Mouse (Mus musculus) small intestine, adult 2 months (tissue): ENCODE measurements at regions not wholly inside any gene's neighbourhood (a gene's known extent, or its start where the extent isn't known, plus 50 kb on each side); places are given as distances from the start of the nearest gene placed in this dataset.

Experiments used
- H3K27ac ChIP-seq: fragments of 200-500 bp; 2 replicates; pipeline ENCODE4 v1.5.1; 2012; ENCODE audit warnings: low read depth, low read length, control low read depth, inconsistent platforms; ENCODE audit not compliant: insufficient read depth
- H3K27me3 ChIP-seq: fragments of 200-500 bp; 2 replicates; pipeline ENCODE4 v1.6.1; 2012; ENCODE audit warnings: mild to moderate bottlenecking, moderate library complexity, low read length, inconsistent platforms; ENCODE audit not compliant: control insufficient read depth, insufficient read depth
- H3K36me3 ChIP-seq: fragments of 200-500 bp; 2 replicates; pipeline ENCODE4 v1.6.1; 2012; ENCODE audit warnings: mild to moderate bottlenecking, low read length, control low read depth, inconsistent platforms; ENCODE audit not compliant: control insufficient read depth, insufficient read depth
- H3K4me1 ChIP-seq: fragments of 200-500 bp; 2 replicates; pipeline ENCODE4 v1.6.1; 2012; ENCODE audit warnings: low read length, inconsistent platforms, mixed read lengths; ENCODE audit not compliant: control insufficient read depth, insufficient read depth, insufficient read length
- H3K4me3 ChIP-seq: fragments of 200-500 bp; 2 replicates; pipeline ENCODE4 v1.5.1; 2012; ENCODE audit warnings: low read depth, mild to moderate bottlenecking, control low read depth, inconsistent platforms, low read length, moderate library complexity
- CTCF ChIP-seq: fragments of 200-500 bp; IDR thresholded peaks from 2 replicates; pipeline ENCODE4 v1.5.1; 2012; ENCODE audit warnings: low read depth, mild to moderate bottlenecking, control low read depth, inconsistent platforms, low read length, moderate library complexity, mixed read lengths; ENCODE audit not compliant: insufficient replicate concordance, insufficient read length; ENCODE audit errors: extremely low read depth
- POLR2A ChIP-seq: fragments of 200-500 bp; IDR thresholded peaks from 2 replicates; pipeline ENCODE4 v1.6.1; 2012; ENCODE audit warnings: low read depth, mild to moderate bottlenecking, control low read depth, inconsistent platforms, low read length, moderate library complexity
- WGBS: fragments of 180-500 bp; shearing (Covaris S2); methylation state at CpG from one replicate; pipeline ENCODE4 v1.1.7; 2018; 5-methylcytosine and 5-hydroxymethylcytosine counted together

GRCm38 (mm10) chr6:98872334-98872733 lies 529.8 kb upstream of the Gm765 start:
- no peaks in the 10 kb centered on the region for H3K4me1 ChIP-seq
- H3K27ac ChIP-seq = no peak overlapping the region
- 54% methylated on average over 3 of the region's 3 CpGs for WGBS

GRCm38 (mm10) chr6:98869772-98870171 lies 527.2 kb upstream of the Gm765 start:
- no peak for TF ChIP-seq CTCF
- no peak for TF ChIP-seq POLR2A
- Histone ChIP-seq H3K4me3 (no peak overlapping the region), H3K4me1 (no peaks in the 10 kb centered on the region), H3K27ac (no peak overlapping the region), H3K36me3 (no peaks in the 10 kb centered on the region), H3K27me3 (no peaks in the 10 kb centered on the region)
- 29% methylated on average over 6 of the region's 6 CpGs for WGBS

More at GRCm38 (mm10) chr6:98872334-98872733, 529.8 kb upstream of the Gm765 start:
- TF ChIP-seq POLR2A (no peak), CTCF (no peak)
- H3K27me3 ChIP-seq = no peaks in the 10 kb centered on the region
- no peaks in the 10 kb centered on the region for H3K36me3 ChIP-seq
- H3K4me3 ChIP-seq = no peak overlapping the region

- H3K27ac ChIP-seq = no peak overlapping the region
- H3K4me1 ChIP-seq = no peaks in the 10 kb centered on the region
- TF ChIP-seq CTCF = no peak
- TF ChIP-seq POLR2A = no peak
- 49% methylated on average over 2 of the region's 2 CpGs for WGBS
- H3K27me3 ChIP-seq = no peaks in the 10 kb centered on the region
- H3K36me3 ChIP-seq = no peaks in the 10 kb centered on the region
- H3K4me3 ChIP-seq = no peak overlapping the region
Observed at GRCm38 (mm10) chr6:98864306-98864705, 521.8 kb upstream of the Gm765 start.

GRCm38 (mm10) chr6:98855958-98856357 lies 513.4 kb upstream of the Gm765 start:
- TF ChIP-seq POLR2A (no peak), CTCF (no peak)
- 96% methylated on average over 1 of the region's 1 CpGs for WGBS
- H3K27ac ChIP-seq = no peak overlapping the region
- no peaks in the 10 kb centered on the region for H3K27me3 ChIP-seq
- H3K36me3 ChIP-seq = no peaks in the 10 kb centered on the region
- no peak overlapping the region for H3K4me3 ChIP-seq
- no peaks in the 10 kb centered on the region for H3K4me1 ChIP-seq

- TF ChIP-seq POLR2A (no peak), CTCF (no peak)
- H3K36me3 ChIP-seq = no peaks in the 10 kb centered on the region
Observed at GRCm38 (mm10) chr6:98850906-98851305, 508.4 kb upstream of the Gm765 start.

GRCm38 (mm10) chr6:98848835-98849234 lies 506.3 kb upstream of the Gm765 start:
- H3K27me3 ChIP-seq = no peaks in the 10 kb centered on the region
- H3K4me3 ChIP-seq = no peak overlapping the region
- 43% methylated on average over 1 of the region's 1 CpGs for WGBS
- TF ChIP-seq POLR2A = no peak
- peaks cover 10% of the 10 kb centered on the region; the same call in 1 of the 2 replicates for H3K4me1 ChIP-seq
- H3K36me3 ChIP-seq = no peaks in the 10 kb centered on the region
- H3K27ac ChIP-seq = peak overlapping the region; percentile 56

More at GRCm38 (mm10) chr6:98850906-98851305, 508.4 kb upstream of the Gm765 start:
- H3K27me3 ChIP-seq = no peaks in the 10 kb centered on the region
- H3K4me1 ChIP-seq = peaks cover 10% of the 10 kb centered on the region; the same call in 1 of the 2 replicates
- H3K27ac ChIP-seq = no peak overlapping the region
- 75% methylated on average over 2 of the region's 2 CpGs for WGBS
- no peak overlapping the region for H3K4me3 ChIP-seq

- TF ChIP-seq POLR2A (no peak), CTCF (no peak)
- Histone ChIP-seq H3K27me3 (no peaks in the 10 kb centered on the region), H3K27ac (no peak overlapping the region), H3K4me1 (peaks cover 22% of the 10 kb centered on the region), H3K36me3 (no peaks in the 10 kb centered on the region), H3K4me3 (no peak overlapping the region)
- 75% methylated on average over 5 of the region's 5 CpGs for WGBS
Observed at GRCm38 (mm10) chr6:98846001-98846695, 503.6 kb upstream of the Gm765 start.

- TF ChIP-seq CTCF (no peak), POLR2A (no peak)
- Histone ChIP-seq H3K4me1 (peaks cover 18% of the 10 kb centered on the region), H3K4me3 (no peak overlapping the region), H3K27ac (0 out of 2 replicates have a peak overlapping the region, but pooled peaks have one; percentile 8), H3K36me3 (no peaks in the 10 kb centered on the region), H3K27me3 (no peaks in the 10 kb centered on the region)
- WGBS = 46% methylated on average over 5 of the region's 5 CpGs
Observed at GRCm38 (mm10) chr6:98843598-98843997, 501.0 kb upstream of the Gm765 start.
